Mouse (Mus musculus) hindbrain, embryonic 11.5 days (tissue): ENCODE measurements at regions not wholly inside any gene's neighbourhood (a gene's known extent, or its start where the extent isn't known, plus 50 kb on each side); places are given as distances from the start of the nearest gene placed in this dataset.
A peak's percentile ranks its signal among the peaks of the same experiment; 100 is the strongest.

Source experiments
- ATAC-seq: fragments of 200-750 bp; cut with Nextera tagmentation; 2 replicates; pipeline ENCODE4 v1.8.0; 2017; ENCODE audit warnings: mild to moderate bottlenecking, moderate TSS enrichment, moderate library complexity; ENCODE audit not compliant: low FRiP score
- DNase-seq: peaks from one replicate; pipeline ENCODE4 v3.0.0-alpha.2; 2015; ENCODE audit warnings: low spot score
- H3K27ac ChIP-seq: fragments of 300-500 bp; sonication (generic); 2 replicates; pipeline ENCODE4 v1.5.1; 2014; ENCODE audit warnings: mild to moderate bottlenecking, low read depth, low read length
- H3K27me3 ChIP-seq: fragments of 300-500 bp; sonication (generic); 2 replicates; pipeline ENCODE4 v1.6.1; 2014; ENCODE audit warnings: mild to moderate bottlenecking, low read length, moderate library complexity, mixed read lengths; ENCODE audit not compliant: control insufficient read depth, insufficient read depth
- H3K36me3 ChIP-seq: fragments of 300-500 bp; sonication (generic); 2 replicates; pipeline ENCODE4 v1.6.1; 2014; ENCODE audit warnings: mild to moderate bottlenecking, low read length, moderate library complexity, mixed read lengths; ENCODE audit not compliant: control insufficient read depth, insufficient read depth
- H3K4me1 ChIP-seq: fragments of 300-500 bp; sonication (generic); replicated peaks from 2 replicates; pipeline ENCODE4 v1.6.1; 2014; ENCODE audit warnings: low read length, mixed read lengths; ENCODE audit not compliant: control insufficient read depth, insufficient read depth
- H3K4me2 ChIP-seq: fragments of 300-500 bp; sonication (generic); replicated peaks from 2 replicates; pipeline ENCODE4 v1.6.1; 2014; ENCODE audit warnings: mild to moderate bottlenecking, low read depth, low read length
- H3K4me3 ChIP-seq: fragments of 300-500 bp; sonication (generic); 2 replicates; pipeline ENCODE4 v1.5.1; 2014; ENCODE audit warnings: low read depth, low read length
- H3K9ac ChIP-seq: fragments of 300-500 bp; sonication (generic); 2 replicates; pipeline ENCODE4 v1.6.1; 2014; ENCODE audit warnings: low read depth, low read length
- H3K9me3 ChIP-seq: fragments of 300-500 bp; sonication (generic); 2 replicates; pipeline ENCODE4 v1.6.1; 2016; ENCODE audit warnings: low read length; ENCODE audit not compliant: control insufficient read depth
- WGBS: fragments of 180-500 bp; shearing (Covaris S2); extraction: QIAGEN DNeasy Blood & Tissue Kit; methylation state at CpG from one replicate; pipeline ENCODE4 v1.1.7; 2014; 5-methylcytosine and 5-hydroxymethylcytosine counted together

GRCm38 (mm10) chr12:8844748-8845147, 73.6 kb downstream of the Sdc1 start:
- H3K27ac ChIP-seq = no peak overlapping the region
- H3K27me3 ChIP-seq = no peaks in the 10 kb centered on the region
- no peak for ATAC-seq
- no peaks in the 10 kb centered on the region for H3K4me1 ChIP-seq
- no peak overlapping the region for H3K4me3 ChIP-seq
- DNase-seq = no peak
- no peak overlapping the region for H3K4me2 ChIP-seq
- H3K9me3 ChIP-seq = no peaks in the 10 kb centered on the region
- H3K9ac ChIP-seq = no peak overlapping the region
- no peaks in the 10 kb centered on the region for H3K36me3 ChIP-seq
- WGBS = 87% methylated on average over 5 of the region's 5 CpGs

GRCm38 (mm10) chr12:8845443-8845842, 74.3 kb downstream of the Sdc1 start:
- no peaks in the 10 kb centered on the region for H3K9me3 ChIP-seq
- no peak overlapping the region for H3K4me2 ChIP-seq
- no peaks in the 10 kb centered on the region for H3K4me1 ChIP-seq
- H3K27me3 ChIP-seq = no peaks in the 10 kb centered on the region
- WGBS = 87% methylated on average over 8 of the region's 8 CpGs
- H3K4me3 ChIP-seq = no peak overlapping the region
- ATAC-seq = no peak
- no peak overlapping the region for H3K9ac ChIP-seq
- no peaks in the 10 kb centered on the region for H3K36me3 ChIP-seq
- no peak overlapping the region for H3K27ac ChIP-seq
- no peak for DNase-seq

GRCm38 (mm10) chr12:8846425-8847226, 74.8 kb upstream of the Laptm4a start:
- Histone ChIP-seq H3K9me3 (no peaks in the 10 kb centered on the region), H3K4me3 (no peak overlapping the region), H3K4me2 (no peak overlapping the region), H3K9ac (no peak overlapping the region), H3K27ac (no peak overlapping the region), H3K27me3 (no peaks in the 10 kb centered on the region), H3K36me3 (no peaks in the 10 kb centered on the region), H3K4me1 (no peaks in the 10 kb centered on the region)
- 0 out of 2 replicates have a peak, but pooled peaks have one; percentile 51 for ATAC-seq
- peak; percentile 46 for DNase-seq
- 48% methylated on average over 16 of the region's 16 CpGs for WGBS

- 71% methylated on average over 10 of the region's 10 CpGs for WGBS
- Histone ChIP-seq H3K4me2 (no peak overlapping the region), H3K27me3 (no peaks in the 10 kb centered on the region), H3K27ac (no peak overlapping the region), H3K9ac (no peak overlapping the region), H3K9me3 (no peaks in the 10 kb centered on the region), H3K4me1 (no peaks in the 10 kb centered on the region), H3K4me3 (no peak overlapping the region), H3K36me3 (no peaks in the 10 kb centered on the region)
- ATAC-seq (no peak), DNase-seq (no peak)
These were observed 74.1 kb upstream of the Laptm4a start for GRCm38 (mm10) chr12:8847227-8847857.

GRCm38 (mm10) chr12:8847858-8848383, 73.5 kb upstream of the Laptm4a start:
- no peak for DNase-seq
- H3K27me3 ChIP-seq = no peaks in the 10 kb centered on the region
- no peaks in the 10 kb centered on the region for H3K4me1 ChIP-seq
- H3K27ac ChIP-seq = no peak overlapping the region
- H3K9me3 ChIP-seq = no peaks in the 10 kb centered on the region
- WGBS = 94% methylated on average over 8 of the region's 8 CpGs
- H3K4me2 ChIP-seq = no peak overlapping the region
- H3K9ac ChIP-seq = no peak overlapping the region
- H3K36me3 ChIP-seq = no peaks in the 10 kb centered on the region
- ATAC-seq = no peak
- H3K4me3 ChIP-seq = no peak overlapping the region

GRCm38 (mm10) chr12:8853858-8854257, 67.6 kb upstream of the Laptm4a start:
- H3K4me1 ChIP-seq = 0 out of 2 replicates have a peak, but pooled peaks cover 2% of the 10 kb centered on the region
- no peak overlapping the region for H3K4me2 ChIP-seq
- no peaks in the 10 kb centered on the region for H3K9me3 ChIP-seq
- ATAC-seq (no peak), DNase-seq (no peak)
- no peak overlapping the region for H3K4me3 ChIP-seq
- no peak overlapping the region for H3K9ac ChIP-seq
- no peaks in the 10 kb centered on the region for H3K27me3 ChIP-seq
- no peaks in the 10 kb centered on the region for H3K36me3 ChIP-seq
- WGBS = 82% methylated on average over 4 of the region's 4 CpGs
- H3K27ac ChIP-seq = no peak overlapping the region

- WGBS = 83% methylated on average over 4 of the region's 4 CpGs
- no peak for DNase-seq
- H3K9ac ChIP-seq = no peak overlapping the region
- no peaks in the 10 kb centered on the region for H3K9me3 ChIP-seq
- no peak overlapping the region for H3K27ac ChIP-seq
- H3K4me3 ChIP-seq = no peak overlapping the region
- ATAC-seq = no peak
- H3K36me3 ChIP-seq = no peaks in the 10 kb centered on the region
- H3K27me3 ChIP-seq = no peaks in the 10 kb centered on the region
- peaks cover 2% of the 10 kb centered on the region; the same call in 1 of the 2 replicates for H3K4me1 ChIP-seq
- H3K4me2 ChIP-seq = no peak overlapping the region
These were observed 67.1 kb upstream of the Laptm4a start for GRCm38 (mm10) chr12:8854401-8854800.

- no peak for DNase-seq
- Histone ChIP-seq H3K4me1 (peaks cover 2% of the 10 kb centered on the region; the same call in 1 of the 2 replicates), H3K27me3 (no peaks in the 10 kb centered on the region), H3K36me3 (no peaks in the 10 kb centered on the region), H3K9ac (no peak overlapping the region), H3K4me3 (no peak overlapping the region), H3K27ac (no peak overlapping the region), H3K4me2 (no peak overlapping the region), H3K9me3 (no peaks in the 10 kb centered on the region)
- 63% methylated on average over 5 of the region's 5 CpGs for WGBS
- no peak for ATAC-seq
These were observed 66.3 kb upstream of the Laptm4a start for GRCm38 (mm10) chr12:8855119-8855518.
